Mouse (Mus musculus) midbrain, postnatal 0 days (tissue): ENCODE results near the gene Yy1. TPM values are rescaled to one million over a fixed set of nuclear protein-coding genes. Genes with fewer than 3 reads are reported as not detected.

Experiments
- ATAC-seq: fragments of 200-750 bp; cut with Nextera tagmentation; 2 replicates; pipeline ENCODE4 v1.8.0; 2017; ENCODE audit warnings: moderate number of reproducible peaks, mild to moderate bottlenecking, moderate TSS enrichment, moderate library complexity; ENCODE audit not compliant: low FRiP score
- DNase-seq: peaks from one replicate; pipeline ENCODE4 v3.0.0-alpha.2; 2015; ENCODE audit warnings: low spot score
- H3K27ac ChIP-seq: fragments of 300-500 bp; sonication (generic); 2 replicates; pipeline ENCODE4 v1.5.1; 2014; ENCODE audit warnings: low read depth, mild to moderate bottlenecking, low read length, mixed read lengths
- H3K27me3 ChIP-seq: fragments of 300-500 bp; sonication (generic); 2 replicates; pipeline ENCODE4 v1.6.1; 2014; ENCODE audit warnings: low read length, control low read depth, mixed read lengths; ENCODE audit not compliant: insufficient read depth
- H3K36me3 ChIP-seq: fragments of 300-500 bp; sonication (generic); 2 replicates; pipeline ENCODE4 v1.6.1; 2014; ENCODE audit warnings: low read length, control low read depth, mixed read lengths; ENCODE audit not compliant: insufficient read depth
- H3K4me1 ChIP-seq: fragments of 300-500 bp; sonication (generic); 2 replicates; pipeline ENCODE4 v1.6.1; 2014; ENCODE audit warnings: mild to moderate bottlenecking, control low read depth, antibody characterized with exemption, low read length, mixed read lengths; ENCODE audit not compliant: insufficient read depth
- H3K4me2 ChIP-seq: fragments of 300-500 bp; sonication (generic); 2 replicates; pipeline ENCODE4 v1.6.1; 2014; ENCODE audit warnings: low read depth, mild to moderate bottlenecking, low read length, mixed read lengths; ENCODE audit not compliant: poor library complexity, severe bottlenecking
- H3K4me3 ChIP-seq: fragments of 300-500 bp; sonication (generic); 2 replicates; pipeline ENCODE4 v1.5.1; 2014; ENCODE audit warnings: low read depth, mild to moderate bottlenecking, low read length, moderate library complexity
- H3K9ac ChIP-seq: fragments of 300-500 bp; sonication (generic); replicated peaks from 2 replicates; pipeline ENCODE4 v1.6.1; 2014; ENCODE audit warnings: mild to moderate bottlenecking, low read length, moderate library complexity, mixed read lengths; ENCODE audit not compliant: poor library complexity, severe bottlenecking
- H3K9me3 ChIP-seq: fragments of 300-500 bp; sonication (generic); 2 replicates; pipeline ENCODE4 v1.6.1; 2016; ENCODE audit warnings: low read length, control low read depth
- CTCF ChIP-seq: IDR thresholded peaks from 2 replicates; pipeline ENCODE4 v1.5.1; 2016; ENCODE audit warnings: antibody characterized with exemption, mild to moderate bottlenecking
- WGBS: fragments of 180-500 bp; shearing (Covaris S2); extraction: QIAGEN DNeasy Blood & Tissue Kit; methylation state at CpG from one replicate; pipeline ENCODE4 v1.1.7; 2014; 5-methylcytosine and 5-hydroxymethylcytosine counted together
- polyA plus RNA-seq: library from polyadenylated mRNA; unstranded; fragments of >200 nt; fragmentation: Nextera tagmentation; extraction: Ambion mirVana; gene quantifications from 2 replicates; pipeline ENCODE4 v1.2.1, GENCODE M21; 2015
- total RNA-seq: library from RNA; depleted of rRNA; stranded (reverse); fragments of >200 nt; gene quantifications from 2 replicates; pipeline ENCODE4 v1.2.3, GENCODE M21; 2014

The Yy1 gene
- total and polyA plus RNA-seq, 2 experiments from 2014 or later: 9.2 to 38.3 TPM

DNA sequence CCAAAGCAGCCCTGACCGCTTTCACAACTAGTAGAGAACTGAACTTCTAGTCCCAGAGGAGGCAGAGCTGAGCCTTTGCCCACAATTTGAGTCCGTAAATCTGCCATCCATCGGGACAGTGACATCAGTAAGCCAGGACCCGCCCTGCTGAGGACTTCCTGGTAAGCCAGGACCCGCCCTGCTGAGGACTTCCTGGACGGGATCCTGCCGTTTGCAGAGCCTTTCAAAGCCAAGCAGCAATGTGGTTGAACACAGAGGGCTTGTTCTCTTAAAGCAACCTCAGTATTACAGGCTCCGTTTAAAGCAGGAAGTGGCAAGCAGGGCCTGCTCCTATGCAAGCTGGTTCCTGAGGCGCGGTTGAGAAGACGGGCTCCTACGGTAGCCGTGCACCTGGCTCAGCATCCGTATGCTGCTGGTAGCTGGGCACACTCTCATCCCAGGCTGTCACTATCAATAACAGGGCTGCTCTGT lies 27.0 kb upstream of the Yy1 start:
- WGBS: 33% methylated on average over 14 of the region's 14 CpGs
- Histone ChIP-seq H3K9me3 (no peaks in the 10 kb centered on the region), H3K27me3 (no peaks in the 10 kb centered on the region), H3K4me3 (no peak overlapping the region), H3K4me1 (no peaks in the 10 kb centered on the region), H3K4me2 (peak overlapping the region; percentile 18; the same call in 1 of the 2 replicates), H3K36me3 (no peaks in the 10 kb centered on the region), H3K9ac (0 out of 2 replicates have a peak overlapping the region, but pooled peaks have one; percentile 46), H3K27ac (peak overlapping the region; percentile 38; the same call in 1 of the 2 replicates)
- no peak for TF ChIP-seq CTCF
- DNase-seq: peak; percentile 38
- no peak for ATAC-seq

DNA sequence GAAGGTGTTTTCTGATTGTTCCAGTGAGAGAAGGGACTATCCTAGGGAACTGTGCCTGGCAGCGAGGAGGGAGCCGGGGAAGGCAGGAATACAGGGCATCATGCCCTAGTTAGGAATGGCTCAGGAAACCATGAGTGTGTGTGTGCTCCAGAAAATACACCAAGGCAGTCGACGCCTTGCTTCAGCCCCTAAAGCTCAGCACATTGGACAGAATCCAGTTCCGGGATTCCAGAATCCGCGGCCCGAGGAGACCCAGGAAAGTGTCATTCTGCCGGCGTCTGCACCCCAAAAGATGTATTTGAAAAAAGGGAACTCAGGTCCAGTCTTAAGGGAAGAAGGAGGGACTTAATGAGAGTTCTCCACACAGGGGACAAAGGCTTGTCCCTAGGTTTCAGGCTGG lies 26.5 kb upstream of the Yy1 start:
- Histone ChIP-seq H3K36me3 (no peaks in the 10 kb centered on the region), H3K4me1 (no peaks in the 10 kb centered on the region), H3K27ac (peak overlapping the region; percentile 44; the same call in 1 of the 2 replicates), H3K27me3 (no peaks in the 10 kb centered on the region), H3K4me3 (no peak overlapping the region), H3K4me2 (peak overlapping the region; percentile 18; the same call in 1 of the 2 replicates), H3K9ac (0 out of 2 replicates have a peak overlapping the region, but pooled peaks have one; percentile 46), H3K9me3 (no peaks in the 10 kb centered on the region)
- no peak for TF ChIP-seq CTCF
- WGBS: 61% methylated on average over 10 of the region's 10 CpGs
- DNase-seq (no peak), ATAC-seq (no peak)

DNA sequence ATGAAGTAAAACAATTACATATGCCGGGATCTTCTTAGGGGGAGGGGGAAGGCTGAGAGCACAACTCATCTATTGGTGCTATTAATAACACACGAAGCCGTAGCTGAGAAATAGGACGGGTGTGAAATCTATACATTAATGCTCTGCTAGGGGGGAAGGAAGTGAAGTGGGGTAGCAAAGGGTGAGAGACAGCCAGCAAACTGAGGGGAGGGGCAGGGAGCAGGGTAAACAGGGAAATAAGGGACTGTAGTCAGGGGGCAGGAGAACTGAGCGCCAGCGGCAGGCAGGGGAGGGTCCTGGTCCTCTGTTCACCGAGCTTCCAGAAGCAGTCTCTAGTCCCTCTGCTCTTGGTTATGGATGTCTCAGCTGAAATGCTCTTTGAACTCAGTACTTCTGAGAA lies 25.9 kb upstream of the Yy1 start:
- WGBS: 52% methylated on average over 7 of the region's 7 CpGs
- Histone ChIP-seq H3K27ac (peak overlapping the region; percentile 44; the same call in 1 of the 2 replicates), H3K4me3 (no peak overlapping the region), H3K27me3 (no peaks in the 10 kb centered on the region), H3K36me3 (no peaks in the 10 kb centered on the region), H3K9ac (no peak overlapping the region), H3K4me2 (0 out of 2 replicates have a peak overlapping the region, but pooled peaks have one; percentile 18), H3K4me1 (no peaks in the 10 kb centered on the region), H3K9me3 (no peaks in the 10 kb centered on the region)
- no peak for TF ChIP-seq CTCF
- peak; percentile 33 for DNase-seq
- no peak for ATAC-seq

DNA sequence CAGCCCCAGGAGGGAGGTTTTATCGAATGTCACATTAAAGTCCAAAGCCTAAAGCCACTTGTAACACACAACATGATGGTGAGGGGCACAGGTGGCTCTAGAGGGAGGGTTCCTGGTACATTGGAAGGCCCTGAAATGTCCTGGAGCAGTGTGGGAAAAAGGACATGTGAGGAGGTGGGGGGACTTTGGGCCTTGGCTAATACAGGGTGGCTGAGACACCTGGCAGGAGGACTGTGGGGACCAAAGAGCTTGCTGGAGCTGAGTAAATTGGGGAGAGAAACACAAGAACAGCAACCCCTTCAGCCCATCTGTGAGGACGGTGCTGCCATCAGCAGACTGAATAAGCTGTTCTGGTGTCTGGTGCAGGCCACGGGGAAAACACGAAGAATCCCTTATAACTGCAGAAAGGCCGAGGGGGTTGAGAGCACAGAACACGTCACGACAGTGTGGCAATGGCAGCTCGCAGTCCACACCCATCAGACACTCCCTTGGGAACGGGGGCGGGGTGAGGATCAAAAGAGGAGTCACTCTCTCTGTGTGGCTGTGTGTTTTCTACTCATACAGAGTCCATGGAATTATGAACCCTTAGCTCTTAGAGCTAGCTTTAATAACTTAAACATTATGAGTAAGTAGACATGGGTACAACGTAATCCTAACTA lies 24.4 kb upstream of the Yy1 start:
- H3K4me2 ChIP-seq: no peak overlapping the region
- DNase-seq (no peak), ATAC-seq (no peak)
- H3K27ac ChIP-seq: no peak overlapping the region
- H3K27me3 ChIP-seq: no peaks in the 10 kb centered on the region
- 90% methylated on average over 11 of the region's 11 CpGs for WGBS
- no peaks in the 10 kb centered on the region for H3K4me1 ChIP-seq
- no peak overlapping the region for H3K4me3 ChIP-seq
- no peaks in the 10 kb centered on the region for H3K9me3 ChIP-seq
- no peak overlapping the region for H3K9ac ChIP-seq
- no peak for TF ChIP-seq CTCF
- H3K36me3 ChIP-seq: no peaks in the 10 kb centered on the region

DNA sequence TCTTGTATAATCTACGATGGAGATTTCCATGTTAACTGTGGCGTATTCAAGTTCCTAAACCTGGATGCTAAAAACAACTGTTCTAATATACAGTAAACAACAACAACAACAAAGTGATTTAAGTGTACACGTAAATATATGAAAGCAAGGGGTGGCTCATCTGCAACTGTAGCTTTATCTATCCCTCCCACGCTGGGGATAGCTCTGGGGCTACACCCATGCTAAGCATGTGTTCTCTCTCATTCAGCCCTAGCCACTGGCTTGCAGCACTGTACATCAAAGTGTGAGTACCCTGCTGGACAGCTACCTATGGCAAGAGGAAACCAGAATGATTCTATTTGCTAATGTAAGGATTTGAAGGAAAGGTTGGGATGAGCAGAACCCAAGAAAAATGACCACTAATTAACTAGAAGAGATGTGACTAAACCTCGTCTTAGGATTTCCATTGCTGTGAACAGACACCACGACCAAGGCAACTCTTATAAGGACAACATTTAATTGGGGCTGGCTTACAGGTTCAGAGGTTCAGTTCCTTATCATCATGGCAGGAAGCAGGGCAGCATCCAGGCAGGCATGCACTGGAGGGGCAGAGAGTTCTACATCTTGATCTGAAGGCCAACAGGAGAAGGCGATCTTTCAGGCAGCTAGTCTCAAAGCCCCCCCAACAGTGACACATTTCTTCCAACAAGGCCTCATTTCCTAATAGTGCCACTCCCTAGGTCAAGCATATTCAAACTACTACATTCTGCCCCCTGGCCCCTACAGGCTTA lies 12.5 kb upstream of the Yy1 start:
- H3K36me3 ChIP-seq: no peaks in the 10 kb centered on the region
- no peaks in the 10 kb centered on the region for H3K27me3 ChIP-seq
- H3K4me1 ChIP-seq: no peaks in the 10 kb centered on the region
- ATAC-seq (no peak), DNase-seq (no peak)
- no peak for TF ChIP-seq CTCF
- H3K4me3 ChIP-seq: no peak overlapping the region
- no peaks in the 10 kb centered on the region for H3K9me3 ChIP-seq
- no peak overlapping the region for H3K9ac ChIP-seq
- no peak overlapping the region for H3K4me2 ChIP-seq
- no peak overlapping the region for H3K27ac ChIP-seq
- 97% methylated on average over 7 of the region's 7 CpGs for WGBS

DNA sequence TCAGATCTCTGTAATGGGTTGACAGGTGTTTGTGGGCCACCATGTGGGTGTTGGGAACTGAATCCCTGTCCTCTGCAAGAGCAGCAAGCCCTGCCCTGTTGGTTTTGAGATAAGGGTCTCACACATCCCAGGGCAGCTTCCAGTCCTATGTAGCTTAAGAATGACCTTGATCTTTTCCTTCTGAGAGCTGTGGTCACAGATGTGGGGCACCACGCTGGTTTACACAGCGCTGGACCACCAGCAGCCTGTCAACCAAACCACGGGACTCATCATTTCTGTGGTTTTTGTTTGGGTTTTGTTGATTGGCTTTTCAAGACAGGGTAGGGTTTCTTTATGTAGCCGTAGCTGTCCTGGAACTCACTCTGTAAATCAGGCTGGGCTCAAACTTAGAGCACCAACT lies 7.6 kb upstream of the Yy1 start:
- no peak for DNase-seq
- Histone ChIP-seq H3K9me3 (no peaks in the 10 kb centered on the region), H3K4me3 (no peak overlapping the region), H3K27ac (no peak overlapping the region), H3K4me1 (no peaks in the 10 kb centered on the region), H3K27me3 (no peaks in the 10 kb centered on the region), H3K36me3 (no peaks in the 10 kb centered on the region), H3K9ac (no peak overlapping the region), H3K4me2 (no peak overlapping the region)
- no peak for TF ChIP-seq CTCF
- no peak for ATAC-seq
- WGBS: 98% methylated on average over 4 of the region's 4 CpGs
